ENCODE assay signal across 21 mouse cellular contexts in the genomic region with DNA sequence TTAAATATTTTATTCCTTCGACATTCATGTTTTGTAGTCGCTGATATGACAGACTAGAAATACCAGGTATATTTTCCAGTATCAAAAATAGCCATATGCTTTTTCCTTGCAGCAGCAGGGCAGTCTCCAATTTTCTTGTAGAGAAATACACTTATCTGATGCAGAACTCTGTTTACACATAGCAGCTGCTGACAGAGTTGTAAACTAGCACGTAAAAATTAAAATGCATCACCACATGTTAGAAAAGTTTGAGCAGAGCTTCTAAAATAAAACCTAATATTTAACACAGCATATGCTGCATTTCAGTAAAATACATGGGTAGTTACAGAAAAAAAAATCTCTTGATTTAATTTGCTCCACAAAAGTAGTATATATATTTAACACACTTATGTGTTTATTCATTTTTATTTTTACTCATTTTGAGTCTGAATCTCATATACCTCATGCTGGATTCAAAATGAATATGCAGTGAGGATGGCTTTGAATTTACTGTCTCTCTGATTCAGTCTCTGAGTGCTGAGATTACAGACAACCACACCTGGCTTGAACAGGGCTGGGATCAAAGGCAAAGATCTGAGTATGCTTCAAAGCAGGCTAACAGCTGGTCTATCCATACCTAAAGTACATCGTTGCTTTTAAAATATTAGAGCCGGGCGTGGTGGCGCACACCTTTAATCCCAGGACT.
"Had no signal": no experiment of that assay in that cellular context is flagged by ENCODE, and none has a peak within 500 bp of the region (broad histone marks: within the 10 kb centered on the region; RNA-seq: fewer than 3 reads in every experiment).

No protein-coding gene starts in this region.

- H3K36me3 ChIP-seq: kidney, embryonic 15.5 days; midbrain, embryonic 12.5 days; midbrain, embryonic 15.5 days; neural tube, embryonic 12.5 days; neural tube, embryonic 15.5 days; stomach, embryonic 15.5 days had no signal

- DNase-seq: kidney, postnatal 10 days; kidney, postnatal 36 days; layer of hippocampus, postnatal 36 days; liver, postnatal 0 days; lung, embryonic 14.5 days; right cerebral cortex, adult 18-20 months; right cerebral cortex, postnatal 14 days; spleen, adult 18-20 months; thymus, adult 18-20 months; thymus, postnatal 14 days; thymus, postnatal 4 days had no signal

- H3K27ac ChIP-seq: kidney, embryonic 15.5 days; left cerebral cortex, adult 2 months; liver, embryonic 14.5 days; macrophage; midbrain, embryonic 12.5 days; midbrain, embryonic 15.5 days; neural tube, embryonic 12.5 days; neural tube, embryonic 15.5 days; stomach, embryonic 15.5 days had no signal

- H3K9ac ChIP-seq: kidney, embryonic 15.5 days; liver, embryonic 14.5 days; liver, postnatal 0 days; lung, embryonic 14.5 days; midbrain, embryonic 12.5 days; midbrain, embryonic 15.5 days; neural tube, embryonic 12.5 days; neural tube, embryonic 15.5 days; stomach, embryonic 15.5 days had no signal

- ATAC-seq: liver, postnatal 0 days; lung, postnatal 0 days; midbrain, embryonic 15.5 days had no signal

- H3K9me3 ChIP-seq: kidney, embryonic 15.5 days; midbrain, embryonic 12.5 days; midbrain, embryonic 15.5 days; neural tube, embryonic 12.5 days; neural tube, embryonic 15.5 days; stomach, embryonic 15.5 days had no signal

- H3K4me2 ChIP-seq: kidney, embryonic 15.5 days; lung, embryonic 14.5 days; midbrain, embryonic 12.5 days; midbrain, embryonic 15.5 days; neural tube, embryonic 12.5 days; neural tube, embryonic 15.5 days; stomach, embryonic 15.5 days had no signal

- H3K4me1 ChIP-seq: kidney, embryonic 15.5 days; midbrain, embryonic 12.5 days; midbrain, embryonic 15.5 days; neural tube, embryonic 12.5 days; neural tube, embryonic 15.5 days; stomach, embryonic 15.5 days had no signal

- H3K27me3 ChIP-seq: kidney, embryonic 15.5 days; midbrain, embryonic 12.5 days; midbrain, embryonic 15.5 days; neural tube, embryonic 12.5 days; neural tube, embryonic 15.5 days; stomach, embryonic 15.5 days had no signal

- H3K4me3 ChIP-seq: kidney, embryonic 15.5 days; left cerebral cortex, adult 2 months; midbrain, embryonic 12.5 days; midbrain, embryonic 15.5 days; neural tube, embryonic 12.5 days; neural tube, embryonic 15.5 days; stomach, embryonic 15.5 days had no signal
